Mouse (Mus musculus): Measurements from ENCODE around the gene Paxip1.

Gene Paxip1

DNA sequence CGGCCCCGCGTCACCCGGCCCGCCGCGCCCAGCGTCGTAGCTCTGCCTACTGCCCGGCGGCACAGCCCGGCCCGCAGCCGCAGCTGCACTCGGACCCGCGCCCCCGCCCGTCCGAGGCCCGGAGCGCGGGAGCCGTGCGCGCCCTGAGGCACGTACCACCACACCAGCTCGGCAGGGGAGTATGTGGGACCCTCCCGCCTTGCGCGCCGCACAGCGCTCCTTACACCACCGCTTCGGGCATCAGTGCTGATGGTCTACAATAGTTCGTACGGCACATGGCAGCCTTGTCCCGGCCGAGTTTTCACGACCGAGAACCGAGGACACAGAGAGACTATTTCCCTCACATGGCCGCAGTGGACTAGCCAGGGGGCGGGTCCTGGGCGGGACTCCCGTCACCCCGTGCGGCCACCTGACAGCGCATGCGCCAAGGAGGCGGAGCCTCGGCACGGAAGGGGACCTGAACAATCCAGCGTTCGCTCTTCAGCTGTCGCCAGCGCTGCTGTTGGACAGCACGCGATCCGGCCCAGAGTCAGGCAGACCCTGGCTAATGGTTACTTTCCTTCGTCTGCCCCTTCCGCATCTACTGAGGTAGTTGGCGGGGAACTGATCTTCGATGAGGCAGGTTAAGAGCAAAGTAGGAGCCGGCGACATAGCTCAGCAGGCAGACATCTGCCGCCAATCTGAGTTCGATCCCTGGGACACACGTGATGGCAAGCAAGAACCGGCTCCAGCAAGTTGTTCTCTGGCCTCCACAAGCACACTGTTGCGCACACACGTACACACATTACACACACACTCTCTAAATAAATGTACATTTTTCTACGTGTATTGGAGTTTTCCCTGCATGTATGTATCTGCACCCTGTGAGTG, at the start of gene Paxip1:
TSS of gene Paxip1 (minus strand) at position 389 of the 870 bp plus-strand sequence.
- peak; percentile 97 for DNase-seq (ENCODE audit: low spot score)

DNA sequence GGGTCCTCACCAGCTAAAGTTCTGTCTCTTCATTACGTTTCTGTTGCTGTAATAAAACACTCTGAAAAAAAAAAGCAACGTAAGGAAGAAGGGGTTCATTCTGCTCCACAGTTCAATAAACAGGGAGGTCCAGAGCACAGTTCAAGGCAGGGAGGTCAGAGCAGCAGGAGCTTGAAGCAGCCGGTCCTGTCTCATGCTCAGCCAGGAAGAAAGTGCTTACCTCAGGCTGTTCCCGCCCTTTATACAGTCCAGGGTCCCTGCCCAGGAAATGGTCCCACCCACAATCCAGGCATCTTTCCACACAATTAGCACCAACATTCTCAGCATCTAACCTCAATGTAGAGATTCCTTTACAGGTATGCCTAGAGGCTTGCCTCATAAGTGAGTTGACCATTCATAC, 46.6 kb upstream of the Paxip1 start:
- no peak for DNase-seq (ENCODE audit: low spot score)

DNA sequence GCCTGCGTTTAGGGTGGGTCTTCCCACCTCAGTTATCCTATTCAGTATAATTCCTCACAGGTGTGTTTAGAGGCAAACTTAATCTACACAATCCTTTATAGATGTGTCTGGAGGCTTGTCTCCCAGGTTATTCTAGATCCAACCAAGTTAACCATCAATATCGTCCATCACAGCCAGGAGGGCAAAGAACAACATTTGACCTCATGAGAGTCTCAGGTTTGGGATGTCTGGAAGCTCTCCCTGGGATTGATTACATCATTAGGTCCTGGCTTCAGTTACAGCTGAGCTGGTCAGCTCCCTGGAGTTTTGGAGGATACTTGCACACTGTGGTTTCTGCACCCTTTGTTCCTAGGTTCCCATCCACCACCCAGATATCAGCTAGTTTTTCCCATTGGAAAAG, 43.6 kb upstream of the Paxip1 start:
- no peak for DNase-seq (ENCODE audit: low spot score)

DNA sequence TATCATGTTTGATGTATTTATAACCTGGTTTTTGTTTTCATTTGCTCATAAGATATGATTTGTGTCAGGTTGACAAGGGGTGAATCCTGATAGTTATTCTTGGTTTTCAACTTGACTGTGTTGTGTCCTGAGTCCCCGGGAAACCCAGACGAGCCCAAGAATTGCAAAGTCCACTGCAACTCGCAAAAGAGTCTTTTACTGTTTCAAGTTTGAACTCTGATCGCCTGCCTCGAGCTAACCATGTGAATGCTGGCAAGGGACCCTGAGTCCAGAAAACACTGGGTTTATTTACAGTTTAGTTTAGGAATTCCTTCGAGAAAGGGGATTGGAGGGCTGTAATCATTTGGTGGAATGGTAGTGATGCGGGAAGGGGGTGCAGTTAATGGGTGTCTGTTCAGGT, 36.5 kb upstream of the Paxip1 start:
- no peak for DNase-seq (ENCODE audit: low spot score)

DNA sequence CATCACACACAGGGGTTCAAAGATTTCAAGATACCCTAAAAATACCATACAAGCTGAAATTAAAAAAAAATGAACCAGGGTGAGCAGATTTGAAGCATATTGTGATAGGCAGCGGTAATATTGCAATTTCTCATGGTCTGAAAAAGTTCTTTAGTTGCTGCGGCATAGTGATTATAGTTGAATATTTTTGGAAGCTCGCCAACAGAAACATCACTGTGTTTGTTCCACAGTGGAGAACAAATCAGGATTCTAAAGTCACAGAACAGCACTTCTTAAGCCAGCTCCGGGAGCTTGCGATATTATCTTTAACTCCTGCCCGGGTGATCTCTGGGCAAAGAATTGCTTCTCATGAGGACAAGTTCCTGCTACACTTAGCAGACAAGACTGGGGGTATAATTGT, 29.7 kb upstream of the Paxip1 start:
- no peak for DNase-seq (ENCODE audit: low spot score)

DNA sequence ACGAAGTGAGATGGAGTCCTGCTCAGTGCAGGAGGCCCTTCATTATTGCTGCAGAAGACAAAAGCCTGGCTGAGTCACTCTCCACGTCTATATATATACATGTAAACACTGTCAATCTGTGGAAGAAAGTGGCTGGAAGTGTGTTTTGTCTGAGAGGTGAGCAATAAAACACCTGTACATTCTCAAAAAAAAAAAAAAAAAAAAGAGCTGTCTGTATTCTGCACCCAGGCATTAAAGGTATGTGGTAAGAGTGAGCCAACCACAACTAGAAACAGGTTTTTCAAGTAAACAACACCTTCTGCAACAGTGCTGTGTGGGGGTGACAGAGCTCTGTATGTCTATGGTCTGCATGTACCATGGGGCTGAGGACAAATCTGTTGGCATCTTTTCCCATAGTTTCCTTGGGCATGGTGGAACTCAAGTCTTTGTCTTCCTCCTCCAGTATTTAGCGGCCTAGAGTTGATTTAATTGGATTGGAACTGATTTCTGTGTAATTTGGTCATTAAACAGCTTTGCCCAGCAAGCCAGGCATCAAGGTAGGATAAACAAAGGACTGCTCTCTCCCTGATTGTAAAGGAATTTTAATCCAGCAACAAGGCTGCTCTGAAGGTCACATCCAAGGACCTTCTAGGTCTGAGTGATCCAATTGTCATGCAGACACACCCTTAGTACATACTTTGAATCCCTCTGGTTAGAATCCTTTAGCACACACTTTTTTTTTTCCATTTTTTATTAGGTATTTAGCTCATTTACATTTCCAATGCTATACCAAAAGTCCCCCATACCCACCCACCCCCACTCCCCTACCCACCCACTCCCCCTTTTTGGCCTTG, 27.6 kb upstream of the Paxip1 start:
- no peak for DNase-seq (ENCODE audit: low spot score)

DNA sequence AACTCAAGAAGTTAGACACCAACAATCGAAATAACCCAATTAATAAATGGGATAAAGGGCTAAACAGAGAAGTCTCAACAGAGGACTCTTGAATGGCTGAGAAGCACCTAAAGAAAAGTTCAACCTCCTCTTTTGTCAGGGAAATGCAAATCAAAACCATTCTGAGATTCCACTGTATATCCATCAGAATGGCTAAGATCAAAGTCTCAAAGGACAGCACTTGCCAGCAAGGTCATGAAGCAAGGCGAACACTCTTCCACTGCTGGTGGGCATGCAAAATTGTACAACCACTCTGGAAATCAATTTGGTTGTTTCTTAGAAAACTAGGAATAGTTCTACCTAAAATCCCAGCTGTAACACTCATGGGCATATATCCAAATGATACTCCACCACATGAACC, 22.8 kb upstream of the Paxip1 start:
- no peak for DNase-seq (ENCODE audit: low spot score)

DNA sequence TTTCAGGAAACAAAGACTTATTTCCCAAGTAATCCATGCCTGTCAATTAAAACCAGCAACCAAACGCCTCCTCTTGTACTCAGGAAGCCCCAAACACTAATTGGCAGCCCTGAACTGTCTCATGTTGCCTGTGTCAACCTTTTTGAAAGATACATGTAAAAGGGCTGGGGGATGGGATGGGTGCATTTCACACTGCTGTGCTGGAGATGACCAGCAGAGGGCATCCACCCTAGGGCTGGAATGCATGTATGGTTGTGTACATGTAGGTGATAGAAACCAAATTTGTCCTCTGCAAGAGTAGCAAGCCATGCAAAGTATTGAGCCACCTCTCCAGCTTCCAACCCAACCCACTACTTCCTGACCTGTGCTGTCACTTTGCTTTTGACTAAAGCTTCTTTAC, 2.4 kb upstream of the Paxip1 start:
- peak; percentile 75 for DNase-seq (ENCODE audit: low spot score)

DNA sequence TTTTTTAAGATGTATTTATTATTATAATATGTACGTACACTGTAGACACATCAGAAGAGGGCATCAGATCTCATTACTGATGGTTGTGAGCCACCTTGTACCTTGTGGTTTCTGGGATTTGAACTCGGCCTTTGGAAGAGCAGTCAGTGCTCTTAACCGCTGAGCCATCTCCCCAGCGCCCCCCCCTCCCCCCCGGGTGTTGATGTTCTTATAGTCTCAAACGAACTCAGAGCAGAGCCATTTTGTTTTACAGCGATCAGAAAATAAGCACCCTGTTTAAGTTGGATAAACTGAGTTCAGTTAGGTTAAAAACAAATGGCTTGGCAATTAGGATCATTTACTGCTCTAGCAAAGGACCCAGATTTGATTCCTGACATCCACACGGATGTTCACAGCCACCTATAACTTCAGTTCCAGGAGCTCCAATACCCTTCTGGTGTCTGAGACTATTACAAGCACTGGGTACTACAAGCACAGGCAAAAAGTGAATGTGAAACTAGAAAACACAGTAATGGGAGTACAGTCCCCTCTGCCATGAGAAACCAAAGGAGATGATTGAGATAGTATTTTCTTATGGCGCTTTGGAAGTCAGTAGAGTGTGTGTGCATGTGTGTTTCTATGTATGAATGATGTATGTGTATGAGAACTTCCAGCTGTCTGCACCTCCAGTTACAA, 1.2 kb upstream of the Paxip1 start:
- DNase-seq (ENCODE audit: low spot score) = peak; percentile 26

DNA sequence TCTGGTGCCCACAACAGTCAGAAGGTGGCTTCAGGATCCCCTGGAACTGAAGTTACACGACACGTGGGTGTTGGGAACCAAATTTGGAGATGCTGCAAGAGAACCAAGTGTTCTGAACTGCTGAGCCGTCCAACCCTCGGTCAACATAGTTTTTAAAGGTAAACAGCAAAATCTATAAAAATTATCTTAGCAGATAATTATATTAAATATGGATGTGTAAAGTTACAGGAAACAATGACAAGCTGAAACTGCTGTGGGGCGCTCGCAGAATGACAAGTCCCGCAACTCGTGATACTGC, 631 bp upstream of the Paxip1 start:
- DNase-seq (ENCODE audit: low spot score) = no peak

DNA sequence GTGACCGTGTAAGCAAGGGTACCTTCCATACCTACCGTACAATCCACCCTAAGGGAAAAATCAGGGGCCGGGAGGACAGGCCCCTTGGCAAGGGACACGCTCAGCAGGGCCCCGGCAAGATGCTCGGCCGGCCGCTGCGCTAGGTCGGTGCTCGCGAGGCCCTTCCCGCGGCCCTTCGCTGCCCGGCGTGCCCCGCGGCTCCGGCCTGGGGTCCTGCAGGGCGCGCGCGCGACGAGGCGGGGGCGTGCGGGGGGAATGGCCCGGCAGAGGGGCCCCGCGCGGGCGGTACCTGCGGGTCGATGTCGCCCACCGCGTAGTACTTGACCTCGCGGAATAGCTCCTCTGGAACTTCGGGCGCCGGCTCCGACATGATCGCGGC, 592 bp downstream of the Paxip1 start:
- DNase-seq (ENCODE audit: low spot score) = no peak

DNA sequence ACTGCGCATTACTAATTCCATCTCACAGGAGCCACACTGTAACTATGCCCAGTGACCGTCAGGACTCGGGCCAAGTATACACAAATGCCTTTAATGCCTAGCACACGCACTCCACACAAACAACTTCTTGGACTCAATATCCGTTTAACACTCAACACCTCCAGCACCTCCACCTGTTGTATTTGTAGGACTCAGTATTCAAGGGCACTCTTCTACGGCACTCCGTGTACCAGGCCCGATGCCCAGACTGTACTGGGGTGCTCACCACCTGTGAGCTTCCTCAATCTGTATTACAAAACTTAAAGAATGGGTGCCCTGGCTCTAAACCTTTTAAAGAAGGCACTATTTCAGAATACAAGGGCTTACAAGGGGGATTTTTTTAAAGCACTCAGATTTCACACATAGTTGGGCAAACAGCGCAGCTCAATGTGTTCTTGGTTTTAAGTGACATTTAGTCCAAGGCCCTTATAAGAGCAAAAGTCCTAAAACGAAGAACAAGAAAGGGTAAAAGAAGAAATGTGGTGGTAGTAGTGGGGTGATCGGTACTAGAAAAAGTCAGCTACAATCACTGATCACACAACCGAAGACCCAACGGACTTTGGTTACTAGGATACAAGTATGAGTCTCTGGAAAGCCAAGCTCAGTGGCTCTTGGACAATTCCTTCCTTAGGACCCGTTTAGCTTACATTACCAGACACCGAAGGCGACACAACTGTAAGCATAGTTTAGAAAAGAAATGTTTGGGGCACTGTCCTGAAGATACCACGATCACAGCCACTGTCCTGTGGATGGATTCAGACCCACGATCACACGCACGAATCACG, 1.2 kb downstream of the Paxip1 start:
- peak; percentile 25 for DNase-seq (ENCODE audit: low spot score)

DNA sequence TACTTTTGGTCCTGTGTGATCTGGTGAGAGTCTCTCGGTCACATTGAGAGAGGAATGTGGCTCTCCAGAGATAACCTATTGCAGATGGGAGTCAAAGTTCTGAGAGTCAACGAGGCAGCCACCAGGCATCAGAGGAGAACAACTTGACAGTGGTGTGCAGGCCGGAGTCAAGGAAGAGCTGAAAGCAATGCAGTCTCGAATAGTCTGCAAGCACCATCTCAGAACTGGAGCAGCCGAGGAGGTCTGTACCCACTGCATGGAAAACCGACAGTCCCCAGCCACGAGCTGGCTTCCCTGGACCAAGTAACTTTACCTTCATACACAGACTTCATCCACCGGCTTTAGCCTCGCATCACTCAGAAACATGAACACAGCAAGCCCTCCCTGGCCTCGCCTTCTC, 1.9 kb downstream of the Paxip1 start:
- no peak for DNase-seq (ENCODE audit: low spot score)

DNA sequence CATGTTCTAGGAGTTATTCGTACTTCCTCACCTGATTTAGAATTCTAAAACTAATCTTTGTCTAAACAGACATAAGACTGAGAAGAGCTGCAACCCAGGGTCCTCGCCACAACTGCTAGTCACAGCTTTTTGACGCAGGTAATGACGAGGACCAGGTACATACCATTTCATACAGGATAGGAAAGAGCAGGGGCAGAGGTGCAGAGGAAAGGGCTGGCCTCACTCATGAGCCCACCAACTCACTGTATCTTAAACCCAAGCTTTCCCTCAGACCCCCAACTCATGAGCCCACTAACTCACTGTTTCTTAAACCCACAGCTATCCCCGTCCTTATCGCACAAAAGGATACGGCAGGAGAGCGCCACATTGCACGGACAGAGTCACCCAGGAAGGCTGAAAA, 8.1 kb downstream of the Paxip1 start:
- DNase-seq (ENCODE audit: low spot score) = no peak

DNA sequence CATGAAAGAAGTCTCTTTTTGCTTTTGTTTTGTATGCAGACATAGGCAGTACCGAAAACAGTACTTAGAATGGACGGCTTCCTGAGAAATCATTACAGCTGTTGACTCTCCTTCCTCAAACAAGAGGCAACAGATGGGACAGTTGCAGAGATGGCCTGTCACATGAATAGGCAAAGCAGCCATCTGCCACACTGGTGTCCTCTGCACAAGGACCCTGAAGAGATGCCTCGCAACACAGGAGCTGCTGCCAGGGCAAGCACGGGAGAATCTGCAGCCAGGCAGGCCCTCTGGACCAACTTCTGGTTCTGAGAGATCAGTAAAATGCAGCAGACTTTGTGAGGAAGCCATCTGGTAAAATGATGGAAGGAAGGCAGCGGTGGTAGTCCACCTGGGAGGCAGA, 23.5 kb downstream of the Paxip1 start:
- no peak for DNase-seq (ENCODE audit: low spot score)

DNA sequence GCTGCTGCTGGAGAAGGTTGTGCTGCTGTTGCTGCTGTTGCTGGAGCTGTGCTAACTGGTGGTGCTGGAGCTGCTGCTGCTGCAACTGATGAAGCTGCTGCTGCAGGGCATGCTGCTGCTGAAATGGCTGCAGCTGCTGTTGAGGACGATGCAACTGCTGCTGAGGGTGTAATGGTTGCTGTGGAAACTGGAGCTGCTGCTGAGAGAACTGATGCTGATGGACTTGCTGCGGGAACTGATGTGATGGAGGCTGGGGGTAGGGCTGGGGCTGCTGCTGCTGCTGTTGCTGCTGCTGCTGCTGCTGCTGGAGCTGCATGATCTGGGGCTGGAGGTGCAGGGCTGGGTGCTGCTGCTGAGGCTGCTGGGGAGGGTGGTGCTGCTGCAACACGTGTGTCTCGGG, 25.7 kb downstream of the Paxip1 start:
- no peak for DNase-seq (ENCODE audit: low spot score)

DNA sequence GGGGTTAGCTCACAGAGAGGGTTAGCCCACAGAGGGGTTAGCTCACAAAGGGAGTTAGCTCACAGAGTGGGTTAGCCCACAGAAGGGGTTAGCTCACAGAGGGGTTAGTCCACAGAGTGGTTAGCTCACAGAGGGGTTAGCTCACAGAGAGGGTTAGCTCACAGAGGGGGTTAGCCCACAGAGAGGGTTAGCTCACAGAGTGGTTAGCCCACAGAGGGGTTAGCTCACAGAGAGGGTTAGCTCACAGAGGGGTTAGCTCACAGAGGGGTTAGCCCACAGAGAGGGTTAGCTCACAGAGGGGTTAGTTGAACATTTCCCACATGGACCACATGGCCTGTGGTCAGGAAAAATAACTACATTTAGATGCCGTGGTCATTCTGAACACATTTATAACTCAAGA, 46.5 kb downstream of the Paxip1 start:
- DNase-seq (ENCODE audit: low spot score) = no peak

DNA sequence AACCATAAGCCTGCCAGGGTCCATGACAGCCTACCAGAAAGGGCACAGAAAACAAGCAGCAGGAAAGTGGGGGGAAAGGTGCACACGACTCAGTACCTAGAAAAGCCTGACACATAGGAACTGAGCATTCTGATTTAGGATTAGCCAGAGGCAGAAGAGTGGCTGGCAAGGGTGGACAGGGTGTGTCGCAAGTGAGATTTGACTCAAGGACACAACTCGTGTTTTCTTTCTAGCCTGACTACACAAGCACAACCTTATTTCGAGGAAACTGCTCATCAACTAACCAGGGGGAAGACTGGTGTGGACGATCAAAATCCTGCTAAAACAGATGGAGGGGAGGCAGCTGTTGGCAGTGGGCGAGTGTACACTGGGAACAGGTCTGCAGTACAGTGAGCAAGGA, 52.3 kb downstream of the Paxip1 start:
- no peak for DNase-seq (ENCODE audit: low spot score)

DNA sequence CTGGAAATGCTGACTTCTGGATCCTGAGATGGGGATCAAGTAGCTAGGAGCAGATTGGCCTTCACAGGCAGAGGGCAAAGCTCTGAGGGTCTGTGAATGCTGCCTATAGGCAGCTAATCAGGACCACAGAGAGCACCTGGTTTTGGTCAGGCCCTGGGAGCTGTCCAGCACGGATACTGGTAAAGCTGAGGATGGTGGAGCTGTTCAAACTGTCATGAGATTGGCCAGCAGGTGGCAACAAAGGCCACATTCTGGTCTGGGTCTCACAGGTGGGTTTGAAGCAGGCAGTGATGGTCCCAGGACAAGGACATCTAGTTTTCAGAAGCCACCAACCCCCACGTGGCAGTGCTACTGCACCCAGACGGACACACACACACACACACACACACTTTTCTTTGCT, 54.3 kb downstream of the Paxip1 start:
- DNase-seq (ENCODE audit: low spot score) = peak; percentile 24

DNA sequence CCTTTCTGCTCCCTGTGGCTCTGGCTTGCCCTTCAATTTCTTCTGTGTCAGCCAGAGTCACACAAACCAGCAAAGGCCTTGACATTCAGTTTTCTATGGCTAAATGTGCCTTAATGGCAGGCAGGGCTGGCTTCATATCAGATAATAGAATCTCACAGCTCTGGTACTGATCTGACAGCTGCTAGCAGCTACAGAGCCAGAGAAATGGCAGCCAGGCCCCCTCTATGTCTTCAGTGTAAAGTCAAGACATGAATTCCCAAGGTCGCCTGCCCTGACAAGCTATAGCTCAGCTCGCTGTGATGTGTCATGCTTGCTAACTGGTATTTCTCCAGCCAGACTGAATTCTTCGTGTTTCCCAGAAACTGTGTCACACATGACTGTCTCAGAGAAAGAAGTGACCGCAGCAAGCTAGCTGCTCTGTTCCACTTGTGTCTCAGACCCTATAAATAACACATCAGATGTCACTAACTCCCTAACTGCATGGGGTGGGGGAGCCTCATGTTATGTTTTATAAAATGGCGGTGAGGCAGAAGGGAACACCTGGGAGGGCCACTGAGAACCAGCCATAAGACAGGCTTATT, 59.1 kb downstream of the Paxip1 start:
- no peak for DNase-seq (ENCODE audit: low spot score)

DNA sequence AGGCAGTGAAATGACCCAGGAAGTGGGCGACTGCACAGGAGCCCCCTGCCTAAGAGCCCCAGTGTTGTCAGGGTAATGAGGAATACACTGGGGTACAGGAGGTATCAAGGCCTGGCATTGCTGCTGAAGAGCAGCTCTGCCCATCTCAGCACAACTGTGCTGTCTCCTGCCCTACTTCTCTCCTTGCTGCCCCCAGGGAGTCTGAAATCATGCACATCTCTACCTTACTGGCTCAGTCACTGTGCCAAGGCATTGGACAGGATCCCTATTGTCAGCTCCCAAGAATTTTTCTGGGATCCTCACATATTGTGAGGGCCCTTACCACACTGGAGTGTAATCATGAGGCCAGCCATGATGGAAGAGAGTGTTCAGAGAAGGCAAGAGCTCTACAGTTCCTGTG, 60.1 kb downstream of the Paxip1 start:
- DNase-seq (ENCODE audit: low spot score) = no peak

DNA sequence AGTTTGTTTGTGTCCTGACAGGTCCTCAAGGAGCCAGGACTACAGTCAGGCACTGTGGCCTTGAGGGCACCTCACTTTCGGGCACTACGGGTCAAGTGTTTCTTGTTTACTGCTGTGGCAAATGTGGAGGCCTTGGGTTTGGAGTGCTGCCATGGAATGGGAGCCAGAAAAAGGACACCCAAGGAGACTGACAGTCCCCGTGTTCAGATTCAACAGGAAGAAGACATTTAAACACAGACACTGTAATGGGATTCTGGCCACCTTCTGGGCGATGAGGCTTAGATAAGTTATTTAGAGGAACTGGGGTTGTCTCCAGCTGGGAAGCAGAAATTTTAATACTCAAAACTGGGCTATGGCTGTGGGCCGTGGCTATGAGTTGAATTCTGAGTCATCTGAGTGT, 60.8 kb downstream of the Paxip1 start:
- no peak for DNase-seq (ENCODE audit: low spot score)

All from c-Kit-positive CD71-positive TER-119-positive erythroid progenitor cells, embryonic 14.5 days (primary cell).